Mouse (Mus musculus): ENCODE results near the gene Pold3.

DNA sequence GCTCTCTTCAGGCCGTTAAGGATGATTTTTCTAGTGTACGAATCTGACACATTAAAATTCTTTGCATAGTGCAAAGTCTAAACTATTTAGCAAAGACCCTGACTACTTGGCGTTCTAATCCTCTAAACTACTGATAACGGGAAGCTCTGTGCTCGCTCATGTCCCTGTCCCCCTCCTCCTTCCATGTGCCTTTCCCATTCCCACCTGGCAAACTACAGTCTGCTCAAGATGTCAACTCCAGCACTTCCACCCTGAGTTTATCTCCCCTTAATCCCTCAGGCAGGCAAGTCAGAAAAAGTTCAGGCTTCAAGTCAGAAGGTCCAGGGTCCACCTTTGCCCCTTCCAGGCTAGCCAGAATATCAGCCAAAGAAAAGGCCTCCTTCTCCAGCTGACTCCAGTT, 45.1 kb downstream of the Pold3 start:
- TF ChIP-seq CTCF (conservative IDR thresholded peaks at IDR 0.05; ENCODE audit: insufficient read depth, insufficient read length, low read depth, low read length) (no peak), POLR2A (IDR thresholded peaks at IDR 0.05; ENCODE audit: low read depth, low read length) (no peak)
